Mouse (Mus musculus) intestine, embryonic 14.5 days (tissue): ENCODE measurements around the gene Prrxl1. TPM values are rescaled to one million over a fixed set of nuclear protein-coding genes. Genes with fewer than 3 reads are reported as not detected.
A peak's percentile ranks its signal among the peaks of the same experiment; 100 is the strongest.

ENCODE experiments used
- ATAC-seq: fragments of 200-750 bp; cut with Nextera tagmentation; replicated peaks from 2 replicates; pipeline ENCODE4 v1.8.0; 2017; ENCODE audit warnings: low read depth, moderate number of reproducible peaks, moderate TSS enrichment, moderate library complexity; ENCODE audit not compliant: low FRiP score, low TSS enrichment
- DNase-seq: peaks from one replicate; pipeline ENCODE4 v3.0.0-alpha.2; 2018; ENCODE audit warnings: low spot score
- H3K27ac ChIP-seq: fragments of 300-500 bp; sonication (generic); 2 replicates; pipeline ENCODE4 v1.5.1; 2014; ENCODE audit warnings: low read depth, mild to moderate bottlenecking, control low read depth
- H3K27me3 ChIP-seq: fragments of 300-500 bp; sonication (generic); replicated peaks from 2 replicates; pipeline ENCODE4 v1.6.1; 2014; ENCODE audit warnings: low read length, control low read depth; ENCODE audit not compliant: control insufficient read depth, insufficient read depth
- H3K36me3 ChIP-seq: fragments of 300-500 bp; sonication (generic); 2 replicates; pipeline ENCODE4 v1.6.1; 2014; ENCODE audit warnings: low read length, control low read depth; ENCODE audit not compliant: control insufficient read depth, insufficient read depth
- H3K4me1 ChIP-seq: fragments of 300-500 bp; sonication (generic); replicated peaks from 2 replicates; pipeline ENCODE4 v1.6.1; 2014; ENCODE audit warnings: low read length, control low read depth, mixed read lengths; ENCODE audit not compliant: control insufficient read depth, insufficient read depth
- H3K4me2 ChIP-seq: fragments of 300-500 bp; sonication (generic); 2 replicates; pipeline ENCODE4 v1.6.1; 2014; ENCODE audit warnings: low read length
- H3K4me3 ChIP-seq: fragments of 300-500 bp; sonication (generic); 2 replicates; pipeline ENCODE4 v1.5.1; 2014; ENCODE audit warnings: low read depth, low read length, control low read depth, mixed read lengths
- H3K9ac ChIP-seq: fragments of 300-500 bp; sonication (generic); 2 replicates; pipeline ENCODE4 v1.6.1; 2014; ENCODE audit warnings: mild to moderate bottlenecking, low read length
- H3K9me3 ChIP-seq: fragments of 300-500 bp; sonication (generic); 2 replicates; pipeline ENCODE4 v1.6.1; 2016; ENCODE audit warnings: low read length, control low read depth; ENCODE audit not compliant: control insufficient read depth
- WGBS: fragments of 180-500 bp; shearing (Covaris S2); extraction: QIAGEN DNeasy Blood & Tissue Kit; methylation state at CpG from one replicate; pipeline ENCODE4 v1.1.7; 2014; 5-methylcytosine and 5-hydroxymethylcytosine counted together
- polyA plus RNA-seq: library from polyadenylated mRNA; unstranded; fragments of >200 nt; fragmentation: Nextera tagmentation; extraction: Ambion mirVana; gene quantifications from 2 replicates; pipeline ENCODE4 v1.2.1, GENCODE M21; 2014

Gene Prrxl1
- polyA plus RNA-seq, 1 experiment from 2014 or later, result 1.1 TPM

DNA sequence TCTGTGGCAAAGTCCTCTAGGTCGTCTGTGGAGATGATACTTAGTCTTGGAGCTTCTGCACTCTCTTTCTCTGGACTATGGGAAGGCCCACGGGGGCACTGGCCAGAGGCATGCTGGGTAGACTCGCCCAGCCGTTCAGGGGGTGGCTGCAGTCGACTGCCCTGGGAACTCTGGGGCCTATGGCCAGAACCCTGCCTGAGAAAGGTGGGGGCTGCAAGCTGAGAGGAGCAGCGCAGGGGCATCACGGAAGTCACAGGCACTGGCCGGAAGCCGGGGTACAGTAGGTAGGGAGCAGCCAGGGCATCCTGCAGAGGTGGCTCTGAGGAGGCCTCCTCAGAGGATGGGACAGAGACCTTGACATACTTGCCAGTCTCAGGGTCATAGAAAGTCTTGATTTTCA, 60.6 kb downstream of the Prrxl1 start:
- no peak for DNase-seq
- 81% methylated on average over 9 of the region's 9 CpGs for WGBS
- no peaks in the 10 kb centered on the region for H3K36me3 ChIP-seq
- H3K4me1 ChIP-seq, result no peaks in the 10 kb centered on the region
- no peaks in the 10 kb centered on the region for H3K9me3 ChIP-seq
- H3K9ac ChIP-seq, result no peak overlapping the region
- ATAC-seq, result no peak
- no peaks in the 10 kb centered on the region for H3K27me3 ChIP-seq
- H3K27ac ChIP-seq, result no peak overlapping the region
- no peak overlapping the region for H3K4me2 ChIP-seq
- H3K4me3 ChIP-seq, result no peak overlapping the region

DNA sequence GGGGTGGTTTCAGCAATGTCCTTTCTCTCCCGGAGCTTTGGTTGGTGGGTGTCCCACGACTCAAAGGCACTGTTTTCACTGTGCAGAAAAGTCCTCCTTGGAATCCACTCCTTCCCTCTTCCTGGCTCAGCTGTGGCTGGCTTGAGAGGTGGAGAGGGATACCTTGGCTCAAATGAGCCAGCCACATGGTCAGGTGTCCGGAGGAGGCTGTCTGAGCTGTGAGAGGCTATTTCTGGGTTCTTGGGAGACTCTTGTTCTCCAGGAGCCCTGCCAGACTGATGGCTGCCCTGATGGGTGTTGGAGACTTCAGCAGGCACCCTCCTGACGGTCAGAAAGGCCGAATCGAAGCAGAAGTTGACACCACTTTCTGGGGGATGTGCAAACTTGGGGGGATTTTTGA, 63.9 kb downstream of the Prrxl1 start:
- no peaks in the 10 kb centered on the region for H3K36me3 ChIP-seq
- ATAC-seq (no peak), DNase-seq (no peak)
- WGBS, result 91% methylated on average over 6 of the region's 6 CpGs
- H3K9ac ChIP-seq, result no peak overlapping the region
- H3K4me2 ChIP-seq, result no peak overlapping the region
- H3K9me3 ChIP-seq, result no peaks in the 10 kb centered on the region
- no peak overlapping the region for H3K27ac ChIP-seq
- no peaks in the 10 kb centered on the region for H3K27me3 ChIP-seq
- no peak overlapping the region for H3K4me3 ChIP-seq
- no peaks in the 10 kb centered on the region for H3K4me1 ChIP-seq

DNA sequence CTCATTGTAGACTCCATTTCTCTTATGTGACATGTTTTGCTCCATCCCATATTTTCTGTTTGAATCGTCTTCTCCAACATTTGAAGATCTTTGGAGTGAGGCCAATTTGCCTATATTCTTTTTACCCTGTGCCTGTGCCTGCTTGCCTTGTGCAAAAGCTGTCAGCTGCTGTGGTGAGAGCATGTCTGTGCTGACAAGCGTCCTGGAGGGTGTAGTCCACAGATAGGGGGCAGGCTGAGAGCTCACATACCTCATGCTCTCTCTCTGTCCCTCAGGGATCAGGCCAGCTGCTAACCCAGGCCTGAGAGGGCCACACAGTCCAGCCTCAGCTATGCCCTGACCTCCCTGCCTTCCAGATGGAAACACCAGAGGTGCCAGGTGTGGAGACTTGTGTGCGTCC, 74.0 kb downstream of the Prrxl1 start:
- Histone ChIP-seq H3K9me3 (no peaks in the 10 kb centered on the region), H3K27me3 (no peaks in the 10 kb centered on the region), H3K27ac (no peak overlapping the region), H3K36me3 (no peaks in the 10 kb centered on the region), H3K4me1 (no peaks in the 10 kb centered on the region), H3K4me2 (no peak overlapping the region), H3K4me3 (no peak overlapping the region), H3K9ac (no peak overlapping the region)
- ATAC-seq (no peak), DNase-seq (no peak)
- 48% methylated on average over 3 of the region's 3 CpGs for WGBS

DNA sequence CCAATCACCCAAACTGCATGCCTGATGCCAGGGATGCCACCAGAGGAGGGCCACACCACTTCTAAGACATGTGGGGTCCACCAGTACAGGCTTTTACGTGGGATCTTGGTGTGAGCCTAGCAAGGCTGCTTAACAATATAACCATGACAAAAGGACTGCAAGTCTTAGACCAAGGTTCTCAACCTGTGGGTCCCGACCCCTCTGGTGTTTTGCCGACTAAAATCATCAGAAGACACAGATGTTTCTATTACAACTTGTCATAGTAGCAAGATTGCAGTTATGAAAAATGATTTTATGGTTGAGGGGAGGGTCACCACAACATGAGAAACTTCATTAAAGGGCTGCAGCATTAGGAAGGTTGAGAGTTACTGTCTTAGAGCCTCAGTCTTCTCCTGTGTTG, 79.4 kb downstream of the Prrxl1 start:
- Histone ChIP-seq H3K9ac (no peak overlapping the region), H3K36me3 (no peaks in the 10 kb centered on the region), H3K4me3 (no peak overlapping the region), H3K27ac (no peak overlapping the region), H3K9me3 (no peaks in the 10 kb centered on the region), H3K4me1 (no peaks in the 10 kb centered on the region; the same call in 1 of the 2 replicates), H3K4me2 (no peak overlapping the region), H3K27me3 (no peaks in the 10 kb centered on the region)
- DNase-seq (no peak), ATAC-seq (no peak)
- WGBS, result 70% methylated on average over 3 of the region's 3 CpGs

DNA sequence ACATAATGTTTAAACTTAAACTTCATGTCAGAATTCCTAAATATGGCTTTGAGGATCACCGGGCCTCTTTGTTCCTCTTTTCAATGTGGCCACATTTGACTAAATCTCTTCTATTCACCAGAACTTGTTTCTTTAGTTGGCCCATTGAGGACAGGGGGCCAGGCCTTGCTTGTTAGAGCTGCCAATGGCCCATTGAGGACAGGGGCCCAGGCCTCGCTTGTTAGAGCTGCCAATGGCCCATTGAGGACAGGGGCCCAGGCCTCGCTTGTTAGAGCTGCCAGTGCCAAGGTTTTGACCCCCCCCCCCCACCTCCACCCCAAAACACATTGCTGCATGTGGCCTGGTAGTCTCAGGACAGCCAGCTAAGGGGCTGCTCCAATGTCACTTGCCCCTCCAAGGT, 82.4 kb downstream of the Prrxl1 start:
- Histone ChIP-seq H3K4me2 (no peak overlapping the region), H3K4me1 (peaks cover 3% of the 10 kb centered on the region; the same call in 1 of the 2 replicates), H3K9me3 (no peaks in the 10 kb centered on the region), H3K4me3 (no peak overlapping the region), H3K36me3 (no peaks in the 10 kb centered on the region), H3K27me3 (no peaks in the 10 kb centered on the region), H3K27ac (no peak overlapping the region), H3K9ac (no peak overlapping the region)
- DNase-seq (no peak), ATAC-seq (no peak)
- 92% methylated on average over 3 of the region's 3 CpGs for WGBS

DNA sequence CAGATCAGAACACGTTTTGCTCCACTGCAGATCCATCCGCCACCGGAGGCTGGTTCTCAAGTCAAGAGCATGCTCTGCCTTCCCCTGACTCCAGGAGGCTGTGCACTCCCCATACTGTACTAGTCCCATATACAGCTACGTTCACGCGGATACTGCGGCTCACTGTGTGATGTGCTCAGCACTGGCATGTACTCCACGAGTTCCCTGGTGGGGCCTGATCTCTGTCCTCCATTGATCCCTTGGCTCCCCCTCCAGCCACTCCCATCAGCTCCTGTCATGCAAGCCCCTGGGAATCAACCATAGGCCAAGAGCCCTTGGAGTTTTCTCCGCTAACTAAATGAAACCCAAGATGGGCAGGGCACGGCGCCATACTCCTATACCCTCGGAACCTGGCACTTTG, 83.3 kb downstream of the Prrxl1 start:
- no peak for DNase-seq
- Histone ChIP-seq H3K4me3 (no peak overlapping the region), H3K4me1 (peaks cover 3% of the 10 kb centered on the region; the same call in 1 of the 2 replicates), H3K27ac (no peak overlapping the region), H3K36me3 (no peaks in the 10 kb centered on the region), H3K27me3 (no peaks in the 10 kb centered on the region), H3K9me3 (no peaks in the 10 kb centered on the region), H3K9ac (no peak overlapping the region), H3K4me2 (no peak overlapping the region)
- ATAC-seq, result no peak
- 92% methylated on average over 12 of the region's 12 CpGs for WGBS

DNA sequence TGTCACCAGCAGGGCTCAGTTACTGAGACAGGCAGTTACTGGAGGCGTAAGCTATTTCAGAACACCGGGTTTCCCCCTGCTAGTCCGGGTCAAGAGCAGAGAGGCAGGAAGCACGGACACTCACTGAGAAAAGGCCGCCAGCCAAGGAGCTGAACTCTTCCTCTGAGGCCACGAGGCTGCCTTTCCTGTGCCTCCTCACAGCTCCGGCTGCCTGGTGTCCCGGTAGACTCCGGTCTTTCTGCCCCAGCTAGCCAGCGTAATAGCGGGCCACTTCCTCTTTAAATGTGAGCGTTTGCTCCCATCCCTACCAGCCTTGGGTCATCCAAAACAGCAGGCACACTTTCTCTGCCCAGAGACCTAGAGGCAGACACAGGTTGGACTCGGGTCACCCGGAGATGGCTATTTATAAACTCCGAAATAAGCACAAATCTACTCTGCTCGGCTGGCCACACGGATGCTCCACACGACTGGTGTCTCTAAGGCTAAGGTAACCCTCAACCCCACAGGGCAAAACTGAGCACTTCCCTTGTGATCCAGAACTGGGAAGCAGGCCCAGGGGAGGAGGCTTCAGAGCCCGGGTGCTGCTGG, 84.1 kb downstream of the Prrxl1 start:
- Histone ChIP-seq H3K9me3 (no peaks in the 10 kb centered on the region), H3K4me2 (no peak overlapping the region; the same call in 1 of the 2 replicates), H3K36me3 (no peaks in the 10 kb centered on the region), H3K9ac (no peak overlapping the region), H3K4me1 (peaks cover 3% of the 10 kb centered on the region; the same call in 1 of the 2 replicates), H3K4me3 (no peak overlapping the region), H3K27ac (no peak overlapping the region), H3K27me3 (no peaks in the 10 kb centered on the region)
- 40% methylated on average over 19 of the region's 19 CpGs for WGBS
- DNase-seq (no peak), ATAC-seq (0 out of 2 replicates have a peak, but pooled peaks have one; percentile 27)

DNA sequence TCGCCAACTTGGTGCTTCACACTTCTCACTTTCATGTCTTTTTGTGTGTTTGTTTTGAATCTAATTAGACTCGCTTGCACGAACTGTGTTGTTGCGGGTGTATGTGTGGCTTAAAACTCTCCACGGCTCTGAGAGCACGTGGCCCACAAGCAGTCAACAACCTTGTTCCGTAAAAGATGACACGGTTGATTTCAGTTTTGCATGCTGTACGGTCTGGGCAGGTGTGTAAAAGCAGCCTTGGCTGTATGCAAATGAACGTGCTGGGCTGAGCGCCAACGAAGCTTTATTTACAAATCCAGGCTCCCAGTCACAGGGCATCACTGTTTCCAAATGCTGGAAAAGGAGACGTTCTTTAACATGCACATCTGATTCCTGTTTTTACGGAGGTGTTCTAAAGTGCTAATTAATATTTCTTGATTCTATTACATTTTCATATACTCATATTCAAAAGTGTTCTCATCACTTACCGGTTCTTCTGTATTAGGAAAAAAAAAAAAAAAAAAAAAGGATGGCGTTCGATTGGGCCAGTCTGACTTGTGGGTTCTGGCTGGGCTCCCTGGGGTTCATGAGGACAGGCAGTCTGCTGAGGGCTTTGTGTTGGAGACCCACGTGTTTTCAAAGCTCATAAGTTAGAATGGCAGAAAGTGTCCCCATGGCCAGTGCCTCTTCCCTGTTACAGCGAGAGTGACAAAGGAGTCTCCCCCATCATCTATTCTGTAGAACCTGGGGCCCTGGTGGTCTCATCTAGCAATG, 85.0 kb downstream of the Prrxl1 start:
- Histone ChIP-seq H3K27ac (no peak overlapping the region), H3K4me2 (peak overlapping the region; percentile 36; the same call in 1 of the 2 replicates), H3K9ac (no peak overlapping the region), H3K4me1 (peaks cover 3% of the 10 kb centered on the region; the same call in 1 of the 2 replicates), H3K36me3 (no peaks in the 10 kb centered on the region), H3K27me3 (no peaks in the 10 kb centered on the region), H3K9me3 (no peaks in the 10 kb centered on the region), H3K4me3 (no peak overlapping the region)
- WGBS, result 69% methylated on average over 19 of the region's 19 CpGs
- DNase-seq, result no peak
- ATAC-seq, result no peak

DNA sequence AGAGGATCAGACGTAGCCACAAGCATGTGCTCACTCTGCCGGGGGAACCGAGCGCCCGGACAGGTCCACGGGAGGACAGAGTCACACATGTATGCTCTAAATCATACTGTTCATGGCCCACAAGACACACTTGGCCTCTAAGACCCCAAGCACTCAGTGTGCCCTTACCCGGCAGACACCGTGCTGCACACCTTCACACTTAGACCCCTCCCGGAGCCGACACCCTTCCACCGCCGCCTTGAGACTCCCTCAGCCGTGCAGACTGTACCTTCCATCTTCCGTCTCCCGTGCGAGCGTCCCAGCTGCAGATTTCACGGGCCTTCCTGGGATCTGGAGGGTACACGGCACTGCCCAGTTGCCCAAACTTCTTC, 85.5 kb downstream of the Prrxl1 start:
- Histone ChIP-seq H3K4me3 (no peak overlapping the region), H3K27ac (no peak overlapping the region), H3K4me1 (peaks cover 3% of the 10 kb centered on the region; the same call in 1 of the 2 replicates), H3K27me3 (no peaks in the 10 kb centered on the region), H3K4me2 (peak overlapping the region; percentile 36; the same call in 1 of the 2 replicates), H3K36me3 (no peaks in the 10 kb centered on the region), H3K9me3 (no peaks in the 10 kb centered on the region), H3K9ac (no peak overlapping the region)
- WGBS, result 49% methylated on average over 19 of the region's 19 CpGs
- ATAC-seq, result no peak
- no peak for DNase-seq
